Mouse (Mus musculus) G1E (cell line): ENCODE results near the gene Fhit.

Experiments used
- CTCF ChIP-seq: IDR thresholded peaks from 2 replicates; pipeline ENCODE4 v1.5.1; 2012; ENCODE audit warnings: low read depth, low read length, inconsistent platforms, mixed read lengths
- GATA1 ChIP-seq: IDR thresholded peaks from 2 replicates; pipeline ENCODE4 v1.6.1; 2012; ENCODE audit warnings: borderline replicate concordance, low read length, inconsistent platforms, mixed read lengths
- POLR2AphosphoS5 ChIP-seq: IDR thresholded peaks from 2 replicates; pipeline ENCODE4 v1.6.1; 2012; ENCODE audit warnings: low read depth, low read length, inconsistent platforms; ENCODE audit not compliant: insufficient replicate concordance

GRCm38 (mm10) chr14:9646233-9646632 is 1515.6 kb downstream of the Fhit start:
- TF ChIP-seq CTCF = no peak
- TF ChIP-seq GATA1 = no peak
- TF ChIP-seq POLR2AphosphoS5 = no peak
